Mouse (Mus musculus): ENCODE data around the gene Vrk1.
A peak's percentile ranks its signal among the peaks of the same experiment; 100 is the strongest.

The Vrk1 gene

GRCm38 (mm10) chr12:106001775-106002174, 8.3 kb upstream of the Vrk1 start:
- DNase-seq (ENCODE audit: low read depth) = no peak

- DNase-seq (ENCODE audit: low read depth) = no peak
Observed at GRCm38 (mm10) chr12:106004719-106005118, 5.3 kb upstream of the Vrk1 start.

- no peak for DNase-seq (ENCODE audit: low read depth)
Observed at GRCm38 (mm10) chr12:106006218-106006617, 3.8 kb upstream of the Vrk1 start.

GRCm38 (mm10) chr12:106008348-106009050, 1.5 kb upstream of the Vrk1 start:
- peak; percentile 65 for DNase-seq (ENCODE audit: low read depth)

GRCm38 (mm10) chr12:106009122-106009870, 732 bp upstream of the Vrk1 start:
- peak; percentile 23 for DNase-seq (ENCODE audit: low read depth)

GRCm38 (mm10) chr12:106012161-106012560, 2.1 kb downstream of the Vrk1 start:
- DNase-seq (ENCODE audit: low read depth) = peak; percentile 29

- peak; percentile 92 for DNase-seq (ENCODE audit: low read depth)
Observed at GRCm38 (mm10) chr12:106016265-106017012, 6.4 kb downstream of the Vrk1 start.

- no peak for DNase-seq (ENCODE audit: low read depth)
Observed at GRCm38 (mm10) chr12:106020063-106020462, 10.0 kb downstream of the Vrk1 start.

- DNase-seq (ENCODE audit: low read depth) = no peak
Observed at GRCm38 (mm10) chr12:106023652-106024051, 13.6 kb downstream of the Vrk1 start.

- peak; percentile 56 for DNase-seq (ENCODE audit: low read depth)
Observed at GRCm38 (mm10) chr12:106025416-106025815, 15.4 kb downstream of the Vrk1 start.

- peak; percentile 60 for DNase-seq (ENCODE audit: low read depth)
Observed at GRCm38 (mm10) chr12:106026385-106027134, 16.5 kb downstream of the Vrk1 start.

GRCm38 (mm10) chr12:106027372-106027771, 17.3 kb downstream of the Vrk1 start:
- DNase-seq (ENCODE audit: low read depth) = peak; percentile 53

- peak; percentile 71 for DNase-seq (ENCODE audit: low read depth)
Observed at GRCm38 (mm10) chr12:106029582-106029981, 19.6 kb downstream of the Vrk1 start.

- peak; percentile 78 for DNase-seq (ENCODE audit: low read depth)
Observed at GRCm38 (mm10) chr12:106030146-106030745, 20.2 kb downstream of the Vrk1 start.

- peak; percentile 68 for DNase-seq (ENCODE audit: low read depth)
Observed at GRCm38 (mm10) chr12:106030796-106031195, 20.8 kb downstream of the Vrk1 start.

GRCm38 (mm10) chr12:106031916-106032315, 21.9 kb downstream of the Vrk1 start:
- peak; percentile 85 for DNase-seq (ENCODE audit: low read depth)

- DNase-seq (ENCODE audit: low read depth) = peak; percentile 77
Observed at GRCm38 (mm10) chr12:106032361-106032760, 22.3 kb downstream of the Vrk1 start.

GRCm38 (mm10) chr12:106034267-106034666, 24.2 kb downstream of the Vrk1 start:
- DNase-seq (ENCODE audit: low read depth) = peak; percentile 92

- peak; percentile 72 for DNase-seq (ENCODE audit: low read depth)
Observed at GRCm38 (mm10) chr12:106034761-106035160, 24.7 kb downstream of the Vrk1 start.

- DNase-seq (ENCODE audit: low read depth) = no peak
Observed at GRCm38 (mm10) chr12:106040259-106040658, 30.2 kb downstream of the Vrk1 start.

GRCm38 (mm10) chr12:106046143-106046795, 36.2 kb downstream of the Vrk1 start:
- peak; percentile 19 for DNase-seq (ENCODE audit: low read depth)
